Mouse (Mus musculus): ENCODE measurements around the gene Spint5.
"Not testable (repeated sequence)": the region's sequence is repeated elsewhere in the genome, so short reads cannot be mapped to it uniquely, and the experiment has no call there.

GRCm38 (mm10) chr2:164716194-164716786 is 1.2 kb downstream of the Spint5 start:
- TF ChIP-seq CTCF (IDR thresholded peaks at IDR 0.05; ENCODE audit: borderline replicate concordance, extremely low read depth, insufficient read depth, insufficient read length); POLR2A (IDR thresholded peaks at IDR 0.05; ENCODE audit: borderline replicate concordance, extremely low read depth, insufficient read depth, insufficient read length, poor library complexity, severe bottlenecking): not testable (repeated sequence)

Measured in brain, embryonic 14.5 days (tissue).